8 mouse cellular contexts compared by ENCODE assay signal in genomic region chr13:56657946-56658512, GRCm38 (mm10). TPM values are rescaled to one million over a fixed set of nuclear protein-coding genes. Genes with fewer than 3 reads are reported as not detected.
DNase-seq lines count a peak whose midpoint lies in the region; TF ChIP-seq lines count a peak whose summit lies in the region.

No protein-coding gene starts in this region.

- TF ChIP-seq POLR2A in lung, adult 2 months (IDR thresholded peaks at IDR 0.05; ENCODE audit: borderline replicate concordance, extremely low read depth, low read depth, low read length), result no peak

- H3K4me1 ChIP-seq in lung, adult 2 months (ENCODE audit: control insufficient read depth, insufficient read depth, low read length), result peaks cover 8% of the 10 kb centered on the region

- H3K4me3 ChIP-seq in lung, adult 2 months (replicated peaks; ENCODE audit: extremely low read depth, low read depth, low read length), result no peak overlapping the region

- DNase-seq in 3T3-L1 (ENCODE audit: low read depth, low spot score), result peak; percentile 86
- peak; percentile 60 for DNase-seq in Muller cell, postnatal 12 days (ENCODE audit: inconsistent ontology term)
- DNase-seq in cerebellum, adult 9-10 months, result peak; percentile 56
- peak; percentile 78 to 83 for DNase-seq in gastrocnemius, postnatal 4 days (ENCODE audit: low spot score in 2 of 2)
- DNase-seq in kidney, postnatal 14 days, result peak; percentile 86
- peak; percentile 78 for DNase-seq in lung, adult 2 months
- peak; percentile 43 for DNase-seq in retina, postnatal 7 days (ENCODE audit: low read depth, low spot score)
- DNase-seq in urinary bladder, adult 2 months (ENCODE audit: low spot score), result peak; percentile 52

- TF ChIP-seq CTCF in lung, adult 2 months (IDR thresholded peaks at IDR 0.05; ENCODE audit: insufficient read depth, low read length), result peak; percentile 89

- 20% methylated on average over 7 of the region's 7 CpGs for WGBS in lung, adult 2 months

RNA-seq across cellular contexts. Expression of gene Smad5, which starts 44.8 kb away (rescaled TPM):
- total RNA-seq in gastrocnemius, postnatal 4 days (2021), result 10 to 100 TPM; 47.6 to 52.3 TPM
- 20.3 and 27.1 TPM in 2 replicates for polyA plus RNA-seq in lung, adult 2 months (2012; rRNA removed)
- 21.9 and 25.7 TPM in 2 replicates for polyA plus RNA-seq in urinary bladder, adult 2 months (2012; rRNA removed)

RNA-seq across cellular contexts. Expression of gene Tgfbi, which starts 48.7 kb away (rescaled TPM):
- total RNA-seq in gastrocnemius, postnatal 4 days (2021), result 10 to 100 TPM; 75.9 to 99.2 TPM
- polyA plus RNA-seq in lung, adult 2 months (2012; rRNA removed), result 50.8 and 53.9 TPM in 2 replicates
- polyA plus RNA-seq in urinary bladder, adult 2 months (2012; rRNA removed), result 151 and 155 TPM in 2 replicates
